Mouse (Mus musculus) hindbrain, embryonic 12.5 days (tissue): ENCODE data around the gene Syne2. TPM values are rescaled to one million over a fixed set of nuclear protein-coding genes. Genes with fewer than 3 reads are reported as not detected.

Experiments
- ATAC-seq: fragments of 200-750 bp; cut with Nextera tagmentation; 2 replicates; pipeline ENCODE4 v1.8.0; 2017; ENCODE audit warnings: moderate TSS enrichment; ENCODE audit not compliant: low FRiP score
- H3K27ac ChIP-seq: fragments of 300-500 bp; sonication (generic); 2 replicates; pipeline ENCODE4 v1.5.1; 2016; ENCODE audit warnings: mild to moderate bottlenecking
- H3K27me3 ChIP-seq: fragments of 300-500 bp; sonication (generic); 2 replicates; pipeline ENCODE4 v1.6.1; 2016; ENCODE audit warnings: mild to moderate bottlenecking
- H3K36me3 ChIP-seq: fragments of 300-500 bp; sonication (generic); 2 replicates; pipeline ENCODE4 v1.6.1; 2016; ENCODE audit warnings: mild to moderate bottlenecking
- H3K4me1 ChIP-seq: fragments of 300-500 bp; sonication (generic); 2 replicates; pipeline ENCODE4 v1.6.1; 2016
- H3K4me2 ChIP-seq: fragments of 300-500 bp; sonication (generic); replicated peaks from 2 replicates; pipeline ENCODE4 v1.6.1; 2016; ENCODE audit warnings: mild to moderate bottlenecking
- H3K4me3 ChIP-seq: fragments of 300-500 bp; sonication (generic); 2 replicates; pipeline ENCODE4 v1.5.1; 2016; ENCODE audit warnings: mild to moderate bottlenecking
- H3K9ac ChIP-seq: fragments of 300-500 bp; sonication (generic); 2 replicates; pipeline ENCODE4 v1.6.1; 2016; ENCODE audit warnings: mild to moderate bottlenecking, moderate library complexity
- H3K9me3 ChIP-seq: fragments of 300-500 bp; sonication (generic); replicated peaks from 2 replicates; pipeline ENCODE4 v1.6.1; 2016; ENCODE audit warnings: mild to moderate bottlenecking
- WGBS: fragments of 180-500 bp; shearing (Covaris S2); methylation state at CpG from one replicate; pipeline ENCODE4 v1.1.7; 2016; 5-methylcytosine and 5-hydroxymethylcytosine counted together
- polyA plus RNA-seq: library from polyadenylated mRNA; unstranded; fragments of >200 nt; fragmentation: Nextera tagmentation; extraction: Ambion mirVana; gene quantifications from 2 replicates; pipeline ENCODE4 v1.2.1, GENCODE M21; 2016

The Syne2 gene
- polyA plus RNA-seq, 1 experiment from 2014 or later = 92.8 TPM

GRCm38 (mm10) chr12:76046561-76046960 is 228.6 kb downstream of the Syne2 start:
- Histone ChIP-seq H3K36me3 (peaks cover 56% of the 10 kb centered on the region), H3K4me1 (no peaks in the 10 kb centered on the region), H3K27ac (no peak overlapping the region), H3K4me3 (no peak overlapping the region), H3K9ac (no peak overlapping the region), H3K4me2 (no peak overlapping the region), H3K9me3 (no peaks in the 10 kb centered on the region), H3K27me3 (no peaks in the 10 kb centered on the region)
- 91% methylated on average over 6 of the region's 6 CpGs for WGBS
- no peak for ATAC-seq

- Histone ChIP-seq H3K36me3 (peaks cover 56% of the 10 kb centered on the region), H3K4me3 (no peak overlapping the region), H3K4me2 (no peak overlapping the region), H3K27ac (no peak overlapping the region; the same call in 1 of the 2 replicates), H3K4me1 (no peaks in the 10 kb centered on the region), H3K9me3 (no peaks in the 10 kb centered on the region), H3K9ac (no peak overlapping the region), H3K27me3 (no peaks in the 10 kb centered on the region)
- WGBS = 80% methylated on average over 3 of the region's 3 CpGs
- no peak for ATAC-seq
These were observed 230.0 kb downstream of the Syne2 start for GRCm38 (mm10) chr12:76047921-76048320.

- Histone ChIP-seq H3K27ac (no peak overlapping the region), H3K36me3 (peaks cover 54% of the 10 kb centered on the region), H3K4me3 (no peak overlapping the region), H3K4me1 (no peaks in the 10 kb centered on the region), H3K9me3 (no peaks in the 10 kb centered on the region), H3K9ac (no peak overlapping the region), H3K27me3 (no peaks in the 10 kb centered on the region), H3K4me2 (no peak overlapping the region)
- ATAC-seq = no peak
- 84% methylated on average over 8 of the region's 8 CpGs for WGBS
These were observed 230.7 kb downstream of the Syne2 start for GRCm38 (mm10) chr12:76048672-76049071.

- no peak overlapping the region for H3K4me3 ChIP-seq
- no peak overlapping the region for H3K27ac ChIP-seq
- no peaks in the 10 kb centered on the region for H3K9me3 ChIP-seq
- WGBS = 76% methylated on average over 5 of the region's 5 CpGs
- peaks cover 52% of the 10 kb centered on the region for H3K36me3 ChIP-seq
- no peak overlapping the region for H3K9ac ChIP-seq
- no peaks in the 10 kb centered on the region for H3K27me3 ChIP-seq
- no peak overlapping the region for H3K4me2 ChIP-seq
- ATAC-seq = no peak
- no peaks in the 10 kb centered on the region for H3K4me1 ChIP-seq
These were observed 231.4 kb downstream of the Syne2 start for GRCm38 (mm10) chr12:76049343-76049742.

- H3K36me3 ChIP-seq = peaks cover 66% of the 10 kb centered on the region
- ATAC-seq = no peak
- 92% methylated on average over 9 of the region's 9 CpGs for WGBS
These were observed 233.9 kb downstream of the Syne2 start for GRCm38 (mm10) chr12:76051879-76052278.

GRCm38 (mm10) chr12:76054653-76055052 is 236.7 kb downstream of the Syne2 start:
- Histone ChIP-seq H3K36me3 (peaks cover 72% of the 10 kb centered on the region), H3K4me2 (no peak overlapping the region)

More at GRCm38 (mm10) chr12:76051879-76052278, 233.9 kb downstream of the Syne2 start:
- Histone ChIP-seq H3K27me3 (no peaks in the 10 kb centered on the region), H3K27ac (no peak overlapping the region), H3K4me1 (no peaks in the 10 kb centered on the region), H3K9me3 (no peaks in the 10 kb centered on the region), H3K4me2 (no peak overlapping the region), H3K4me3 (no peak overlapping the region), H3K9ac (no peak overlapping the region)

GRCm38 (mm10) chr12:76063001-76063400 is 245.1 kb downstream of the Syne2 start:
- no peaks in the 10 kb centered on the region for H3K9me3 ChIP-seq
- WGBS = 86% methylated on average over 4 of the region's 4 CpGs
- H3K4me2 ChIP-seq = no peak overlapping the region
- no peaks in the 10 kb centered on the region for H3K4me1 ChIP-seq
- H3K27me3 ChIP-seq = no peaks in the 10 kb centered on the region
- peaks cover 81% of the 10 kb centered on the region for H3K36me3 ChIP-seq
- H3K4me3 ChIP-seq = no peak overlapping the region
- no peak overlapping the region for H3K9ac ChIP-seq
- ATAC-seq = no peak
- no peak overlapping the region for H3K27ac ChIP-seq

More at GRCm38 (mm10) chr12:76054653-76055052, 236.7 kb downstream of the Syne2 start:
- Histone ChIP-seq H3K27me3 (no peaks in the 10 kb centered on the region), H3K27ac (no peak overlapping the region), H3K9ac (no peak overlapping the region), H3K4me3 (no peak overlapping the region), H3K9me3 (no peaks in the 10 kb centered on the region), H3K4me1 (no peaks in the 10 kb centered on the region)
- 90% methylated on average over 9 of the region's 9 CpGs for WGBS
- no peak for ATAC-seq

GRCm38 (mm10) chr12:76070386-76070785 is 252.5 kb downstream of the Syne2 start:
- Histone ChIP-seq H3K9me3 (no peaks in the 10 kb centered on the region), H3K36me3 (peaks cover 28% of the 10 kb centered on the region), H3K9ac (no peak overlapping the region), H3K4me2 (no peak overlapping the region), H3K4me1 (peaks cover 14% of the 10 kb centered on the region; the same call in 1 of the 2 replicates), H3K27ac (no peak overlapping the region), H3K4me3 (no peak overlapping the region), H3K27me3 (no peaks in the 10 kb centered on the region)
- no peak for ATAC-seq
- 90% methylated on average over 5 of the region's 5 CpGs for WGBS

- ATAC-seq = no peak
- no peaks in the 10 kb centered on the region for H3K9me3 ChIP-seq
- peaks cover 14% of the 10 kb centered on the region; the same call in 1 of the 2 replicates for H3K4me1 ChIP-seq
- H3K9ac ChIP-seq = peak overlapping the region; percentile 41; the same call in 1 of the 2 replicates
- H3K4me3 ChIP-seq = peak overlapping the region; percentile 27
- 8% methylated on average over 19 of the region's 19 CpGs for WGBS
- peak overlapping the region; percentile 36 for H3K4me2 ChIP-seq
- H3K27ac ChIP-seq = peak overlapping the region; percentile 55; the same call in 1 of the 2 replicates
- H3K27me3 ChIP-seq = no peaks in the 10 kb centered on the region
- H3K36me3 ChIP-seq = peaks cover 27% of the 10 kb centered on the region
These were observed 254.3 kb downstream of the Syne2 start for GRCm38 (mm10) chr12:76071935-76072849.

GRCm38 (mm10) chr12:76073066-76073826 is 255.3 kb downstream of the Syne2 start:
- Histone ChIP-seq H3K9me3 (no peaks in the 10 kb centered on the region), H3K4me2 (peak overlapping the region; percentile 34), H3K4me1 (peaks cover 14% of the 10 kb centered on the region; the same call in 1 of the 2 replicates), H3K36me3 (peaks cover 32% of the 10 kb centered on the region), H3K27ac (no peak overlapping the region; the same call in 1 of the 2 replicates), H3K9ac (no peak overlapping the region), H3K4me3 (no peak overlapping the region), H3K27me3 (no peaks in the 10 kb centered on the region)
- WGBS = 6% methylated on average over 13 of the region's 13 CpGs
- ATAC-seq = no peak

GRCm38 (mm10) chr12:76073981-76074380 is 256.0 kb downstream of the Syne2 start:
- H3K36me3 ChIP-seq = peaks cover 34% of the 10 kb centered on the region
- no peaks in the 10 kb centered on the region for H3K9me3 ChIP-seq
- H3K4me2 ChIP-seq = 0 out of 2 replicates have a peak overlapping the region, but pooled peaks have one; percentile 11
- peaks cover 14% of the 10 kb centered on the region; the same call in 1 of the 2 replicates for H3K4me1 ChIP-seq
- no peak overlapping the region for H3K4me3 ChIP-seq
- 26% methylated on average over 7 of the region's 7 CpGs for WGBS
- no peak for ATAC-seq
- H3K27ac ChIP-seq = no peak overlapping the region
- no peak overlapping the region for H3K9ac ChIP-seq
- H3K27me3 ChIP-seq = no peaks in the 10 kb centered on the region
